Mouse (Mus musculus): ENCODE measurements around the gene Phkb.

GRCm38 (mm10) chr8:85839916-85840656 is 673 bp upstream of the Phkb start:
- TF ChIP-seq POLR2A (IDR thresholded peaks at IDR 0.05; ENCODE audit: control insufficient read depth, extremely low read depth, insufficient read depth, low read length, poor library complexity): no peak
- no peak for TF ChIP-seq CTCF (IDR thresholded peaks at IDR 0.05; ENCODE audit: borderline replicate concordance, control insufficient read depth, extremely low read depth, insufficient read depth, low read length, poor library complexity)

Data from thymus, adult 2 months (tissue).